Mouse (Mus musculus) left cerebral cortex, postnatal 10 days (tissue): Measurements from ENCODE around the gene Filip1. TPM values are rescaled to one million over a fixed set of nuclear protein-coding genes. Genes with fewer than 3 reads are reported as not detected.

ENCODE experiments used
- DNase-seq, 2 experiments: peaks; one replicate each; pipeline ENCODE4 v3.0.0; 2021 to 2022; ENCODE audit warnings: low spot score in 2 of 2, mixed read lengths in 1 of 2; ENCODE audit errors: extremely low spot score in 1 of 2
- intact Hi-C: fragments of 180-260 bp; cut with DNase I; formaldehyde crosslinking; loops from one replicate; pipeline ENCODE4 v1.15.1; 2025
- total RNA-seq, 2 experiments: library from RNA; stranded (reverse); gene quantifications; 2 replicates each; pipeline ENCODE4 v1.2.3; 2021

Gene Filip1
- total RNA-seq, 2 experiments from 2014 or later, result 27.3 to 30.0 TPM

- intact Hi-C loops, result loop anchor here (1.0 kb wide), 1 partner anchor 195 kb away; no protein-coding TSS in a partner anchor
- DNase-seq, result no peak
Measured at GRCm38 (mm10) chr9:79807178-79807577, 205.5 kb downstream of the Filip1 start.

GRCm38 (mm10) chr9:79806317-79807075 lies 206.2 kb downstream of the Filip1 start:
- DNase-seq, result peak in 1 of 2 experiments; percentile 53
- intact Hi-C loops, result loop anchor here (1.0 kb wide), 1 partner anchor 196 kb away; no protein-coding TSS in a partner anchor

GRCm38 (mm10) chr9:79805426-79805825 lies 207.2 kb downstream of the Filip1 start:
- DNase-seq, result no peak
- intact Hi-C loops, result no loop called here

GRCm38 (mm10) chr9:79796461-79797135 lies 216.1 kb downstream of the Filip1 start:
- no peak for DNase-seq
- intact Hi-C loops, result no loop called here

GRCm38 (mm10) chr9:79795076-79795475 lies 217.6 kb downstream of the Filip1 start:
- DNase-seq, result no peak
- intact Hi-C loops, result no loop called here

GRCm38 (mm10) chr9:79792841-79793835 lies 219.5 kb downstream of the Filip1 start, which contains the start of gene Tmem30a:
Tmem30a (minus strand) TSS chr9:79793507.
- intact Hi-C loops, result no loop called here

GRCm38 (mm10) chr9:79785794-79786085 lies 226.9 kb downstream of the Filip1 start:
- intact Hi-C loops, result no loop called here
- peak; percentile 27 to 52 for DNase-seq

More at GRCm38 (mm10) chr9:79792841-79793835, 219.5 kb downstream of the Filip1 start, which contains the start of gene Tmem30a:
- DNase-seq, result peak; percentile 94 to 96

- DNase-seq, result no peak
- intact Hi-C loops, result no loop called here
Measured at GRCm38 (mm10) chr9:79784934-79785793, 227.5 kb downstream of the Filip1 start.

GRCm38 (mm10) chr9:79784439-79784838 lies 228.2 kb downstream of the Filip1 start:
- intact Hi-C loops, result no loop called here
- DNase-seq, result no peak

- DNase-seq, result no peak
- intact Hi-C loops, result no loop called here
Measured at GRCm38 (mm10) chr9:79779354-79779753, 233.3 kb downstream of the Filip1 start.

GRCm38 (mm10) chr9:79766991-79767545 lies 245.6 kb downstream of the Filip1 start:
- DNase-seq, result no peak

GRCm38 (mm10) chr9:79765329-79765728 lies 247.3 kb downstream of the Filip1 start:
- intact Hi-C loops, result no loop called here
- no peak for DNase-seq

More at GRCm38 (mm10) chr9:79766991-79767545, 245.6 kb downstream of the Filip1 start:
- intact Hi-C loops, result no loop called here

Other genes starting within 250 kb of the Filip1 start
- gene Tmem30a, start 219.3 kb downstream of the Filip1 start, total RNA-seq, result 100 to 1,000 TPM; 191 to 194 TPM
- 100 to 1,000 TPM in 1 of 2 experiments, 10 to 100 TPM in 1; 93.0 to 100 TPM for gene Senp6, start 54.1 kb upstream of the Filip1 start, total RNA-seq
- gene Myo6, start 152.2 kb upstream of the Filip1 start, total RNA-seq, result 10 to 100 TPM; 46.3 to 49.6 TPM